Mouse (Mus musculus): ENCODE data around the gene Mindy4.

DNA sequence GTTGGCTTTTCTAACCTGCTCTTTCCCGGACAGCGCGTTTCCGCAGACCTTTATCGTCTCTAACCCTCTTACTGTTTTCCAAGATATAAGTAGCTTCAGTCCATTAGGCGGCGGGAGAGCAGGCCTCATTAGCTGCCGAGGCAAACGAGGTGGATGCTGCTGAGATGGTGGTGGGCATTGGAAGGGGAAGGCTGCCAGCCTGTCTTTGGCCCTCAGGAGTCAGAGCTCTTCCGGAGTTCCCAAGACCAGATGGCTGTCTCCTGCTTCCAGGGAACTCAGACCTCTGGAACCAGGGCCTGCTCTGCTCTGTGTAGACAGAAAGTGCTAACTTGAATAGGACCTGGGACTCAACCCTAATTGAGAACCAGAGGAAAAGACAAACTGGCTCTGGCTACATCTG lies 140.3 kb downstream of the Mindy4 start:
- TF ChIP-seq POLR2A (IDR thresholded peaks at IDR 0.05; ENCODE audit: low read depth, low read length) (no peak), UBTF (IDR thresholded peaks at IDR 0.05; ENCODE audit: low read depth, low read length) (no peak), EP300 (IDR thresholded peaks at IDR 0.05; ENCODE audit: low read length) (no peak), TCF12 (IDR thresholded peaks at IDR 0.05; ENCODE audit: low read depth, low read length) (no peak), RAD21 (IDR thresholded peaks at IDR 0.05; ENCODE audit: low read depth, low read length) (no peak), USF1 (IDR thresholded peaks at IDR 0.05; ENCODE audit: low read depth, low read length) (no peak), ZNF384 (IDR thresholded peaks at IDR 0.05; ENCODE audit: low read depth, low read length) (no peak), ZKSCAN1 (IDR thresholded peaks at IDR 0.05; ENCODE audit: borderline replicate concordance, low read depth, low read length) (no peak), CTCF (conservative IDR thresholded peaks at IDR 0.05 in 1 of 2, IDR thresholded peaks at IDR 0.05 in 1 of 2; ENCODE audit: low read depth in 2 of 2, low read length in 2 of 2) (no peak)
